Mouse (Mus musculus) midbrain, embryonic 11.5 days (tissue): ENCODE results near the gene 9530003J23Rik. TPM values are rescaled to one million over a fixed set of nuclear protein-coding genes. Genes with fewer than 3 reads are reported as not detected.

Source experiments
- ATAC-seq: fragments of 200-750 bp; cut with Nextera tagmentation; 2 replicates; pipeline ENCODE4 v1.8.0; 2017; ENCODE audit warnings: moderate TSS enrichment, moderate library complexity; ENCODE audit not compliant: low FRiP score
- DNase-seq: peaks from one replicate; pipeline ENCODE4 v3.0.0; 2015; ENCODE audit warnings: low spot score; ENCODE audit errors: missing footprints
- H3K27ac ChIP-seq: fragments of 300-500 bp; sonication (generic); 2 replicates; pipeline ENCODE4 v1.5.1; 2014; ENCODE audit warnings: low read depth, low read length
- H3K27me3 ChIP-seq: fragments of 300-500 bp; sonication (generic); 2 replicates; pipeline ENCODE4 v1.6.1; 2014; ENCODE audit warnings: mild to moderate bottlenecking, low read length, moderate library complexity, mixed read lengths; ENCODE audit not compliant: control insufficient read depth, insufficient read depth
- H3K36me3 ChIP-seq: fragments of 300-500 bp; sonication (generic); 2 replicates; pipeline ENCODE4 v1.6.1; 2014; ENCODE audit warnings: mild to moderate bottlenecking, low read length, moderate library complexity, mixed read lengths; ENCODE audit not compliant: control insufficient read depth, insufficient read depth
- H3K4me1 ChIP-seq: fragments of 300-500 bp; sonication (generic); 2 replicates; pipeline ENCODE4 v1.6.1; 2014; ENCODE audit warnings: low read length; ENCODE audit not compliant: control insufficient read depth, insufficient read depth
- H3K4me2 ChIP-seq: fragments of 300-500 bp; sonication (generic); 2 replicates; pipeline ENCODE4 v1.6.1; 2014; ENCODE audit warnings: mild to moderate bottlenecking, moderate library complexity
- H3K4me3 ChIP-seq: fragments of 300-500 bp; sonication (generic); 2 replicates; pipeline ENCODE4 v1.5.1; 2014; ENCODE audit warnings: low read depth, low read length
- H3K9ac ChIP-seq: fragments of 300-500 bp; sonication (generic); 2 replicates; pipeline ENCODE4 v1.6.1; 2014; ENCODE audit warnings: low read length
- H3K9me3 ChIP-seq: fragments of 300-500 bp; sonication (generic); 2 replicates; pipeline ENCODE4 v1.6.1; 2016; ENCODE audit warnings: low read length; ENCODE audit not compliant: control insufficient read depth
- WGBS: fragments of 180-500 bp; shearing (Covaris S2); extraction: QIAGEN DNeasy Blood & Tissue Kit; methylation state at CpG from one replicate; pipeline ENCODE4 v1.1.7; 2014; 5-methylcytosine and 5-hydroxymethylcytosine counted together
- polyA plus RNA-seq: library from polyadenylated mRNA; unstranded; fragments of >200 nt; fragmentation: Nextera tagmentation; extraction: Ambion mirVana; gene quantifications from 2 replicates; pipeline ENCODE4 v1.2.1, GENCODE M21; 2014

Gene 9530003J23Rik
- polyA plus RNA-seq, 1 experiment from 2014 or later: 0.14 TPM

- no peak overlapping the region for H3K4me2 ChIP-seq
- H3K9ac ChIP-seq: no peak overlapping the region
- H3K4me3 ChIP-seq: no peak overlapping the region
- DNase-seq (no peak), ATAC-seq (no peak)
- H3K9me3 ChIP-seq: no peaks in the 10 kb centered on the region
- H3K27ac ChIP-seq: no peak overlapping the region
- no peaks in the 10 kb centered on the region for H3K27me3 ChIP-seq
- WGBS: 79% methylated on average over 2 of the region's 2 CpGs
- peaks cover 10% of the 10 kb centered on the region for H3K4me1 ChIP-seq
- H3K36me3 ChIP-seq: no peaks in the 10 kb centered on the region
These were observed 34.9 kb downstream of the 9530003J23Rik start for GRCm38 (mm10) chr10:117203558-117203981.

- H3K36me3 ChIP-seq: no peaks in the 10 kb centered on the region
- H3K27me3 ChIP-seq: no peaks in the 10 kb centered on the region
- H3K27ac ChIP-seq: no peak overlapping the region
- peaks cover 10% of the 10 kb centered on the region for H3K4me1 ChIP-seq
- no peaks in the 10 kb centered on the region for H3K9me3 ChIP-seq
- no peak overlapping the region for H3K9ac ChIP-seq
- no peak overlapping the region for H3K4me2 ChIP-seq
- 84% methylated on average over 17 of the region's 17 CpGs for WGBS
- no peak overlapping the region for H3K4me3 ChIP-seq
- DNase-seq: no peak
- ATAC-seq: no peak
These were observed 35.4 kb downstream of the 9530003J23Rik start for GRCm38 (mm10) chr10:117202981-117203557.

GRCm38 (mm10) chr10:117199701-117200100 is 38.8 kb downstream of the 9530003J23Rik start:
- Histone ChIP-seq H3K36me3 (no peaks in the 10 kb centered on the region), H3K9ac (no peak overlapping the region), H3K27ac (no peak overlapping the region), H3K9me3 (no peaks in the 10 kb centered on the region), H3K27me3 (no peaks in the 10 kb centered on the region), H3K4me1 (peaks cover 10% of the 10 kb centered on the region), H3K4me3 (no peak overlapping the region), H3K4me2 (no peak overlapping the region)
- WGBS: 28% methylated on average over 3 of the region's 3 CpGs
- ATAC-seq (peak; percentile 65), DNase-seq (no peak)

GRCm38 (mm10) chr10:117196696-117197095 is 41.8 kb downstream of the 9530003J23Rik start:
- no peak for ATAC-seq
- no peaks in the 10 kb centered on the region for H3K27me3 ChIP-seq
- no peak for DNase-seq
- no peak overlapping the region for H3K4me3 ChIP-seq
- no peak overlapping the region for H3K27ac ChIP-seq
- H3K4me1 ChIP-seq: peaks cover 10% of the 10 kb centered on the region
- H3K4me2 ChIP-seq: no peak overlapping the region
- H3K36me3 ChIP-seq: no peaks in the 10 kb centered on the region
- H3K9me3 ChIP-seq: no peaks in the 10 kb centered on the region
- H3K9ac ChIP-seq: no peak overlapping the region
- WGBS: 77% methylated on average over 3 of the region's 3 CpGs

GRCm38 (mm10) chr10:117195748-117196147 is 42.8 kb downstream of the 9530003J23Rik start:
- no peak overlapping the region for H3K4me3 ChIP-seq
- no peaks in the 10 kb centered on the region for H3K36me3 ChIP-seq
- peaks cover 10% of the 10 kb centered on the region for H3K4me1 ChIP-seq
- H3K9me3 ChIP-seq: no peaks in the 10 kb centered on the region
- ATAC-seq (no peak), DNase-seq (no peak)
- no peak overlapping the region for H3K27ac ChIP-seq
- H3K9ac ChIP-seq: no peak overlapping the region
- H3K4me2 ChIP-seq: no peak overlapping the region
- 92% methylated on average over 4 of the region's 4 CpGs for WGBS
- no peaks in the 10 kb centered on the region for H3K27me3 ChIP-seq

GRCm38 (mm10) chr10:117195005-117195404 is 43.5 kb downstream of the 9530003J23Rik start:
- H3K27ac ChIP-seq: no peak overlapping the region
- no peaks in the 10 kb centered on the region for H3K9me3 ChIP-seq
- ATAC-seq: no peak
- H3K4me1 ChIP-seq: peaks cover 6% of the 10 kb centered on the region
- H3K4me3 ChIP-seq: no peak overlapping the region
- no peak overlapping the region for H3K4me2 ChIP-seq
- no peak for DNase-seq
- 95% methylated on average over 12 of the region's 12 CpGs for WGBS
- H3K27me3 ChIP-seq: no peaks in the 10 kb centered on the region
- H3K36me3 ChIP-seq: no peaks in the 10 kb centered on the region
- H3K9ac ChIP-seq: no peak overlapping the region

- DNase-seq: no peak
- no peaks in the 10 kb centered on the region for H3K9me3 ChIP-seq
- no peaks in the 10 kb centered on the region for H3K27me3 ChIP-seq
- H3K4me1 ChIP-seq: no peaks in the 10 kb centered on the region
- H3K9ac ChIP-seq: no peak overlapping the region
- WGBS: 83% methylated on average over 5 of the region's 5 CpGs
- no peak overlapping the region for H3K27ac ChIP-seq
- H3K4me3 ChIP-seq: no peak overlapping the region
- no peaks in the 10 kb centered on the region for H3K36me3 ChIP-seq
- no peak for ATAC-seq
- no peak overlapping the region for H3K4me2 ChIP-seq
These were observed 45.1 kb downstream of the 9530003J23Rik start for GRCm38 (mm10) chr10:117193364-117193763.

GRCm38 (mm10) chr10:117185399-117186089 is 53.0 kb downstream of the 9530003J23Rik start:
- Histone ChIP-seq H3K4me2 (no peak overlapping the region), H3K9me3 (no peaks in the 10 kb centered on the region), H3K9ac (no peak overlapping the region), H3K27me3 (no peaks in the 10 kb centered on the region), H3K4me1 (no peaks in the 10 kb centered on the region), H3K4me3 (no peak overlapping the region), H3K27ac (no peak overlapping the region), H3K36me3 (no peaks in the 10 kb centered on the region)
- DNase-seq: no peak
- WGBS: 79% methylated on average over 9 of the region's 9 CpGs
- no peak for ATAC-seq
